Mouse (Mus musculus) G1E (cell line): ENCODE measurements at regions not wholly inside any gene's neighbourhood (a gene's known extent, or its start where the extent isn't known, plus 50 kb on each side); places are given as distances from the start of the nearest gene placed in this dataset.
"Not testable (repeated sequence)": the region's sequence is repeated elsewhere in the genome, so short reads cannot be mapped to it uniquely, and the experiment has no call there.

Experiments
- ATAC-seq: 2 replicates; pipeline ENCODE4 v1.8.0; 2016; ENCODE audit warnings: mild to moderate bottlenecking; ENCODE audit not compliant: insufficient number of reproducible peaks, poor library complexity, low FRiP score, severe bottlenecking; ENCODE audit errors: extremely low read depth
- DNase-seq: peaks from one replicate; pipeline ENCODE4 v3.0.0; 2012; ENCODE audit warnings: low spot score
- H3K27me3 ChIP-seq: 2 replicates; pipeline ENCODE4 v1.6.1; 2012; ENCODE audit warnings: mild to moderate bottlenecking, low read length, inconsistent platforms; ENCODE audit not compliant: insufficient read depth
- H3K36me3 ChIP-seq: replicated peaks from 2 replicates; pipeline ENCODE3; 2012; ENCODE audit warnings: mild to moderate bottlenecking, inconsistent platforms
- H3K4me1 ChIP-seq: 2 replicates; pipeline ENCODE4 v1.6.1; 2012; ENCODE audit warnings: low read depth, low read length, inconsistent platforms, mixed read lengths; ENCODE audit not compliant: insufficient read depth
- H3K4me3 ChIP-seq: 2 replicates; pipeline ENCODE4 v1.5.1; 2012; ENCODE audit warnings: low read depth, mild to moderate bottlenecking, inconsistent platforms, low read length, moderate library complexity, mixed read lengths
- H3K9me3 ChIP-seq: replicated peaks from 2 replicates; pipeline ENCODE4 v1.6.1; 2012; ENCODE audit warnings: inconsistent platforms
- CTCF ChIP-seq: IDR thresholded peaks from 2 replicates; pipeline ENCODE4 v1.5.1; 2012; ENCODE audit warnings: low read depth, low read length, inconsistent platforms, mixed read lengths
- GATA1 ChIP-seq: IDR thresholded peaks from 2 replicates; pipeline ENCODE4 v1.6.1; 2012; ENCODE audit warnings: borderline replicate concordance, low read length, inconsistent platforms, mixed read lengths
- GATA2 ChIP-seq: IDR thresholded peaks from 2 replicates; pipeline ENCODE4 v1.6.1; 2012; ENCODE audit warnings: low read depth, low read length, inconsistent platforms, borderline replicate concordance
- POLR2AphosphoS5 ChIP-seq: IDR thresholded peaks from 2 replicates; pipeline ENCODE4 v1.6.1; 2012; ENCODE audit warnings: low read depth, low read length, inconsistent platforms; ENCODE audit not compliant: insufficient replicate concordance
- TAL1 ChIP-seq: conservative IDR thresholded peaks from 2 replicates; pipeline ENCODE4 v1.6.1; 2012; ENCODE audit warnings: low read depth, low read length, inconsistent platforms, mixed read lengths

GRCm38 (mm10) chr3:147662572-147662971 is 810.4 kb downstream of the Ttll7 start:
- no peaks in the 10 kb centered on the region for H3K4me1 ChIP-seq
- ATAC-seq, result no peak
- H3K36me3 ChIP-seq, result no peaks in the 10 kb centered on the region
- TF ChIP-seq CTCF (no peak), GATA1 (no peak), POLR2AphosphoS5 (no peak), TAL1 (no peak), GATA2 (no peak)
- H3K9me3 ChIP-seq, result peaks cover 12% of the 10 kb centered on the region
- H3K4me3 ChIP-seq, result no peak overlapping the region
- no peak for DNase-seq
- H3K27me3 ChIP-seq, result no peaks in the 10 kb centered on the region

- peaks cover 9% of the 10 kb centered on the region for H3K9me3 ChIP-seq
- no peaks in the 10 kb centered on the region for H3K36me3 ChIP-seq
- H3K27me3 ChIP-seq, result no peaks in the 10 kb centered on the region
- TF ChIP-seq TAL1, result no peak
- no peak for ATAC-seq
- no peaks in the 10 kb centered on the region for H3K4me1 ChIP-seq
- H3K4me3 ChIP-seq, result no peak overlapping the region
- DNase-seq, result no peak
These were observed 800.7 kb downstream of the Ttll7 start for GRCm38 (mm10) chr3:147652849-147653248.

- not testable (repeated sequence) for H3K36me3 ChIP-seq, DNase-seq, H3K9me3 ChIP-seq, H3K27me3 ChIP-seq, ATAC-seq, H3K4me1 ChIP-seq, H3K4me3 ChIP-seq
These were observed 783.3 kb downstream of the Ttll7 start for GRCm38 (mm10) chr3:147635486-147635885.

GRCm38 (mm10) chr3:147631151-147631550 is 779.0 kb downstream of the Ttll7 start:
- Histone ChIP-seq H3K4me1 (no peaks in the 10 kb centered on the region), H3K4me3 (no peak overlapping the region), H3K9me3 (no peaks in the 10 kb centered on the region; the same call in 1 of the 2 replicates), H3K36me3 (no peaks in the 10 kb centered on the region), H3K27me3 (no peaks in the 10 kb centered on the region)
- no peak for ATAC-seq
- DNase-seq, result no peak
- TF ChIP-seq CTCF, result no peak
- no peak for TF ChIP-seq GATA1
- TF ChIP-seq GATA2, result no peak
- no peak for TF ChIP-seq TAL1
- no peak for TF ChIP-seq POLR2AphosphoS5

- H3K4me3 ChIP-seq, result no peak overlapping the region
- peaks cover 4% of the 10 kb centered on the region; the same call in 1 of the 2 replicates for H3K9me3 ChIP-seq
- DNase-seq (no peak), ATAC-seq (no peak)
- TF ChIP-seq GATA2 (no peak), POLR2AphosphoS5 (no peak), CTCF (no peak), TAL1 (no peak), GATA1 (no peak)
- no peaks in the 10 kb centered on the region for H3K4me1 ChIP-seq
- no peaks in the 10 kb centered on the region for H3K27me3 ChIP-seq
- no peaks in the 10 kb centered on the region for H3K36me3 ChIP-seq
These were observed 731.6 kb downstream of the Ttll7 start for GRCm38 (mm10) chr3:147583697-147584315.

GRCm38 (mm10) chr3:147571850-147572249 is 719.7 kb downstream of the Ttll7 start:
- Histone ChIP-seq H3K36me3 (no peaks in the 10 kb centered on the region), H3K9me3 (no peaks in the 10 kb centered on the region), H3K4me1 (no peaks in the 10 kb centered on the region), H3K4me3 (no peak overlapping the region), H3K27me3 (no peaks in the 10 kb centered on the region)
- no peak for ATAC-seq
- no peak for DNase-seq
- no peak for TF ChIP-seq TAL1
- no peak for TF ChIP-seq CTCF

GRCm38 (mm10) chr3:147545329-147546006 is 693.3 kb downstream of the Ttll7 start:
- H3K27me3 ChIP-seq, result no peaks in the 10 kb centered on the region
- no peaks in the 10 kb centered on the region for H3K4me1 ChIP-seq
- ATAC-seq (no peak), DNase-seq (no peak)
- TF ChIP-seq TAL1, result no peak
- no peak for TF ChIP-seq GATA1
- no peak for TF ChIP-seq CTCF
- TF ChIP-seq POLR2AphosphoS5, result no peak
- TF ChIP-seq GATA2, result no peak
- no peaks in the 10 kb centered on the region for H3K36me3 ChIP-seq
- H3K4me3 ChIP-seq, result no peak overlapping the region
- 0 out of 2 replicates have a peak, but pooled peaks cover 10% of the 10 kb centered on the region for H3K9me3 ChIP-seq
